Mouse (Mus musculus) embryonic facial prominence, embryonic 14.5 days (tissue): Measurements from ENCODE around the gene Gxylt2. TPM values are rescaled to one million over a fixed set of nuclear protein-coding genes. Genes with fewer than 3 reads are reported as not detected.

Experiments used
- ATAC-seq: fragments of 200-750 bp; cut with Nextera tagmentation; 2 replicates; pipeline ENCODE4 v1.8.0; 2017; ENCODE audit warnings: low read depth, moderate number of reproducible peaks, moderate TSS enrichment
- DNase-seq: peaks from one replicate; pipeline ENCODE4 v3.0.0-alpha.2; 2015; ENCODE audit warnings: low spot score
- H3K27ac ChIP-seq: fragments of 300-500 bp; sonication (generic); replicated peaks from 2 replicates; pipeline ENCODE4 v1.5.1; 2014; ENCODE audit warnings: low read depth, mild to moderate bottlenecking, low read length, moderate library complexity
- H3K27me3 ChIP-seq: fragments of 300-500 bp; sonication (generic); replicated peaks from 2 replicates; pipeline ENCODE4 v1.6.1; 2014; ENCODE audit warnings: low read length; ENCODE audit not compliant: control insufficient read depth, insufficient read depth
- H3K36me3 ChIP-seq: fragments of 300-500 bp; sonication (generic); 2 replicates; pipeline ENCODE4 v1.6.1; 2014; ENCODE audit warnings: low read length, mixed read lengths; ENCODE audit not compliant: control insufficient read depth, insufficient read depth
- H3K4me1 ChIP-seq: fragments of 300-500 bp; sonication (generic); 2 replicates; pipeline ENCODE4 v1.6.1; 2014; ENCODE audit warnings: antibody characterized with exemption, low read length; ENCODE audit not compliant: control insufficient read depth, insufficient read depth
- H3K4me2 ChIP-seq: fragments of 300-500 bp; sonication (generic); 2 replicates; pipeline ENCODE4 v1.6.1; 2014; ENCODE audit warnings: low read depth, mild to moderate bottlenecking, low read length, moderate library complexity, mixed read lengths
- H3K4me3 ChIP-seq: fragments of 300-500 bp; sonication (generic); 2 replicates; pipeline ENCODE4 v1.5.1; 2014; ENCODE audit warnings: low read depth, mild to moderate bottlenecking, low read length
- H3K9ac ChIP-seq: fragments of 300-500 bp; sonication (generic); 2 replicates; pipeline ENCODE4 v1.6.1; 2014; ENCODE audit warnings: low read depth, mild to moderate bottlenecking, low read length, moderate library complexity, mixed read lengths
- H3K9me3 ChIP-seq: fragments of 300-500 bp; sonication (generic); 2 replicates; pipeline ENCODE4 v1.6.1; 2016; ENCODE audit warnings: low read length; ENCODE audit not compliant: control insufficient read depth
- WGBS: fragments of 180-500 bp; shearing (Covaris S2); extraction: QIAGEN DNeasy Blood & Tissue Kit; methylation state at CpG from one replicate; pipeline ENCODE4 v1.1.7; 2014; 5-methylcytosine and 5-hydroxymethylcytosine counted together
- polyA plus RNA-seq: library from polyadenylated mRNA; unstranded; fragments of >200 nt; fragmentation: Nextera tagmentation; extraction: Ambion mirVana; gene quantifications from 2 replicates; pipeline ENCODE4 v1.2.1, GENCODE M21; 2014

Gxylt2 gene
- polyA plus RNA-seq, 1 experiment from 2014 or later = 33.7 TPM

DNA sequence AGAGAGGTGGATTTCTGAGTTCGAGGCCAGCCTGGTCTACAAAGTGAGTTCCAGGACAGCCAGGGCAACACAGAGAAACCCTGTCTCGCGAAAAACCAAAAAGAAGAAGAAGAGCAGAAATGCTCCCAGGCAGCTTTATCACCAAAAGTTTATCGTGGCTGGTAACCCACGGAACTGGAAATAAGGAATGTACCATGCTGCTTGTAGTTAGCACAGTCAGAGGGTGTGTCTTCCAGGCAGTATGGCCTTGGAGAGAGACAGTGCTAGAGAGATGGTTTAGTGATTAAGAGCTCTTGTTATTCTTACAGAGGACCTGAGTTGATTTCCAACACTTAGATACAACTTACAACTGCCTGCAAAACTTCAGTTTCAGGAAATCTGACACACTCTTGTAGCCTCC is 146.5 kb downstream of the Gxylt2 start:
- Histone ChIP-seq H3K27ac (no peak overlapping the region), H3K4me3 (no peak overlapping the region), H3K4me2 (no peak overlapping the region), H3K4me1 (no peaks in the 10 kb centered on the region), H3K9me3 (no peaks in the 10 kb centered on the region), H3K36me3 (peaks cover 54% of the 10 kb centered on the region), H3K27me3 (no peaks in the 10 kb centered on the region), H3K9ac (no peak overlapping the region)
- ATAC-seq = no peak
- 90% methylated on average over 5 of the region's 5 CpGs for WGBS
- DNase-seq = no peak

Other genes with a start within 250 kb of the Gxylt2 start
- 12.5 and 14.2 TPM in 2 replicates for gene Shq1, start 33.6 kb upstream of the Gxylt2 start, polyA plus RNA-seq
- 29.5 and 30.4 TPM in 2 replicates for gene Ppp4r2, start 128.9 kb downstream of the Gxylt2 start, polyA plus RNA-seq